Mouse (Mus musculus) adrenal gland, adult 2 months (tissue): Measurements from ENCODE around the gene Tlr8. TPM values are rescaled to one million over a fixed set of nuclear protein-coding genes. Genes with fewer than 3 reads are reported as not detected.
"Not testable (repeated sequence)": the region's sequence is repeated elsewhere in the genome, so short reads cannot be mapped to it uniquely, and the experiment has no call there.

ENCODE experiments used
- DNase-seq: peaks from one replicate; pipeline ENCODE4 v3.0.0; 2021
- long read RNA-seq: library from polyadenylated mRNA; stranded (forward); transcript quantifications from one replicate; pipeline ENCODE4 v2.0.0, GENCODE M21; 2021
- polyA plus RNA-seq: library from polyadenylated mRNA; depleted of rRNA; stranded (reverse); fragments of >200 nt; gene quantifications from 2 replicates; pipeline ENCODE4 v1.2.3, GENCODE M21; 2012; rRNA removed
- total RNA-seq, 2 experiments: library from RNA; stranded (reverse); gene quantifications; 2 replicates each; pipeline ENCODE4 v1.2.3; 2021

Tlr8 gene
- total RNA-seq (1 to 10 TPM; 1.2 to 3.3 TPM), polyA plus RNA-seq (0.18 and 0.20 TPM in 2 replicates)
- long read RNA-seq = 0 reads

GRCm38 (mm10) chrX:167264086-167264485, at the start of gene Tlr8:
Gene Tlr8 (minus strand): TSS chrX:167264329.
- no peak for DNase-seq

- DNase-seq = not testable (repeated sequence)
These were observed 37.9 kb upstream of the Tlr8 start for GRCm38 (mm10) chrX:167302061-167302460.

GRCm38 (mm10) chrX:167276953-167277352, 12.8 kb upstream of the Tlr8 start:
- peak; percentile 54 for DNase-seq

GRCm38 (mm10) chrX:167276551-167276950, 12.4 kb upstream of the Tlr8 start:
- no peak for DNase-seq

- DNase-seq = no peak
These were observed 599 bp downstream of the Tlr8 start for GRCm38 (mm10) chrX:167263530-167263929.

GRCm38 (mm10) chrX:167241736-167242135, 22.4 kb downstream of the Tlr8 start:
- peak; percentile 24 for DNase-seq

- no peak for DNase-seq
These were observed 24.7 kb downstream of the Tlr8 start for GRCm38 (mm10) chrX:167239293-167239921.

- peak; percentile 56 for DNase-seq
These were observed 30.9 kb downstream of the Tlr8 start for GRCm38 (mm10) chrX:167233104-167233687.

- no peak for DNase-seq
These were observed 33.0 kb downstream of the Tlr8 start for GRCm38 (mm10) chrX:167231150-167231549.

- DNase-seq = no peak
These were observed 34.3 kb downstream of the Tlr8 start for GRCm38 (mm10) chrX:167229819-167230218.

GRCm38 (mm10) chrX:167229206-167229605, 34.9 kb downstream of the Tlr8 start:
- peak; percentile 75 for DNase-seq

- no peak for DNase-seq
These were observed 36.4 kb downstream of the Tlr8 start for GRCm38 (mm10) chrX:167227756-167228155.

- peak; percentile 12 for DNase-seq
These were observed 37.0 kb downstream of the Tlr8 start for GRCm38 (mm10) chrX:167227138-167227537.

GRCm38 (mm10) chrX:167226570-167226969, 37.6 kb downstream of the Tlr8 start:
- DNase-seq = no peak

- DNase-seq = peak; percentile 28
These were observed 51.4 kb downstream of the Tlr8 start for GRCm38 (mm10) chrX:167212707-167213106.

GRCm38 (mm10) chrX:167211871-167212555, 52.1 kb downstream of the Tlr8 start:
- DNase-seq = no peak

GRCm38 (mm10) chrX:167210319-167210728, 53.8 kb downstream of the Tlr8 start:
- DNase-seq = peak; percentile 29

- DNase-seq = no peak
These were observed 54.3 kb downstream of the Tlr8 start for GRCm38 (mm10) chrX:167209828-167210227.

GRCm38 (mm10) chrX:167208978-167209754, 55.0 kb downstream of the Tlr8 start, which contains the start of gene Tmsb4x:
Gene Tmsb4x (minus strand): TSS chrX:167209315.
- peak; percentile 88 for DNase-seq

GRCm38 (mm10) chrX:167208506-167208820, 55.7 kb downstream of the Tlr8 start:
- DNase-seq = peak; percentile 25

- no peak for DNase-seq
These were observed 56.2 kb downstream of the Tlr8 start for GRCm38 (mm10) chrX:167207741-167208505.
